Mouse (Mus musculus): ENCODE results near the gene Prr15l.

DNA sequence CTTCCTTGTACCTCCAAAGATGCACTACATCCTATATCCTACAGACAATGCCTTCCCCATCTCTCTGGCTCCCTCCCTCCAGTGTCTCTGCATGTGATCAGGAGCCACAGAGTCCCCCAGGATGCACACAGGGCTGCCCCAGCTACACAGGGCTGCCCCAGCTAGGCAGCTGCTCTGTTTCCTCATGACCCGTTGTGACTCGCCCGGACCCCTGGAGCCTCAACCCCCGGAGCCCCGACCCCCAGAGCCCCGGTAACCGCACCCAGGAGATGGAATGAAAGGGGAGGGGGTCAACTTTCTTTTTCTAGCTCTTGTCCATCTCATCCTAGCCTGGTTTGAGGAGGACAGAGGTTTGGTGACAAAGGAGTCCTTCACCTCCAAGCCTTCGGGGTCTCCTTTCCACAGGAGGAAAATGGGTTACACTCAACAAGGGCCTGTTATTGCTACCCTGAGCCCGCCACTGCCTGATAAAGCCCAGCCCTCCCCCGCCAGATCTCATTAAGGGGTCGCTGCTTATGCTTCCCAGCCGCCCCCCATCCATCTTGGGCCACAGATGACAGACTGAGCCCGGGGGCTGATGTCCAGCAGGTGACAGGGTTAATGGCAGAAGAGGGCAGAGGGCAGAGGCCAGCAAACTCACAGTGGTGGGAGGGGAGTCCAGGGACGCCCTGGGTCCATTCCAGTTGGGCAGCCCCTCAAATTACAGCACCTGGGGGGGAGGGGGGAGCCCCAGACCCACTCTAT is 35.9 kb upstream of the Prr15l start:
- no peak for TF ChIP-seq CTCF (IDR thresholded peaks at IDR 0.05; ENCODE audit: extremely low read depth, insufficient read depth, insufficient read length, insufficient replicate concordance)
- no peak for TF ChIP-seq POLR2A (IDR thresholded peaks at IDR 0.05; ENCODE audit: low read depth, low read length)

All from spleen, adult 2 months (tissue).